Mouse (Mus musculus) liver, embryonic 14.5 days (tissue): ENCODE results near the gene Cat.

Experiments
- CTCF ChIP-seq: IDR thresholded peaks from 2 replicates; pipeline ENCODE4 v1.5.1; 2016; ENCODE audit warnings: antibody characterized with exemption, low read depth, control low read depth
- EP300 ChIP-seq: IDR thresholded peaks from 2 replicates; pipeline ENCODE4 v1.6.1; 2016; ENCODE audit warnings: antibody characterized with exemption, low read depth

- TF ChIP-seq CTCF (no peak), EP300 (no peak)
Observed at GRCm38 (mm10) chr2:103439071-103439622, 45.8 kb downstream of the Cat start.
